Mouse (Mus musculus) neural tube, embryonic 11.5 days (tissue): ENCODE results near the gene Cpxm2. TPM values are rescaled to one million over a fixed set of nuclear protein-coding genes. Genes with fewer than 3 reads are reported as not detected.

Experiments
- ATAC-seq: fragments of 200-750 bp; cut with Nextera tagmentation; 2 replicates; pipeline ENCODE4 v1.8.0; 2017; ENCODE audit warnings: moderate number of reproducible peaks, mild to moderate bottlenecking, moderate TSS enrichment, moderate library complexity; ENCODE audit not compliant: insufficient read depth, low FRiP score, low TSS enrichment
- DNase-seq: peaks from one replicate; pipeline ENCODE4 v3.0.0-alpha.2; 2015; ENCODE audit warnings: low spot score
- H3K27ac ChIP-seq: fragments of 300-500 bp; sonication (generic); 2 replicates; pipeline ENCODE4 v1.5.1; 2014; ENCODE audit warnings: low read depth, mild to moderate bottlenecking, low read length
- H3K27me3 ChIP-seq: fragments of 300-500 bp; sonication (generic); 2 replicates; pipeline ENCODE4 v1.6.1; 2014; ENCODE audit warnings: mild to moderate bottlenecking, low read length, mixed read lengths; ENCODE audit not compliant: control insufficient read depth, insufficient read depth
- H3K36me3 ChIP-seq: fragments of 300-500 bp; sonication (generic); 2 replicates; pipeline ENCODE4 v1.6.1; 2014; ENCODE audit warnings: mild to moderate bottlenecking, low read length, moderate library complexity, mixed read lengths; ENCODE audit not compliant: control insufficient read depth, insufficient read depth
- H3K4me1 ChIP-seq: fragments of 300-500 bp; sonication (generic); 2 replicates; pipeline ENCODE4 v1.6.1; 2014; ENCODE audit warnings: low read length, mixed read lengths; ENCODE audit not compliant: control insufficient read depth, insufficient read depth
- H3K4me2 ChIP-seq: fragments of 300-500 bp; sonication (generic); 2 replicates; pipeline ENCODE4 v1.6.1; 2014; ENCODE audit warnings: low read depth, mild to moderate bottlenecking, moderate library complexity
- H3K4me3 ChIP-seq: fragments of 300-500 bp; sonication (generic); 2 replicates; pipeline ENCODE4 v1.5.1; 2014; ENCODE audit warnings: low read depth, low read length
- H3K9ac ChIP-seq: fragments of 300-500 bp; sonication (generic); 2 replicates; pipeline ENCODE4 v1.6.1; 2014; ENCODE audit warnings: mild to moderate bottlenecking, low read length
- H3K9me3 ChIP-seq: fragments of 300-500 bp; sonication (generic); 2 replicates; pipeline ENCODE4 v1.6.1; 2016; ENCODE audit warnings: low read length; ENCODE audit not compliant: control insufficient read depth
- WGBS: fragments of 180-500 bp; shearing (Covaris S2); extraction: QIAGEN DNeasy Blood & Tissue Kit; methylation state at CpG from one replicate; pipeline ENCODE4 v1.1.7; 2014; 5-methylcytosine and 5-hydroxymethylcytosine counted together
- polyA plus RNA-seq: library from polyadenylated mRNA; unstranded; fragments of >200 nt; fragmentation: Nextera tagmentation; extraction: Ambion mirVana; gene quantifications from 2 replicates; pipeline ENCODE4 v1.2.1, GENCODE M21; 2014

Cpxm2 gene
- polyA plus RNA-seq, result 1.0 and 1.4 TPM in 2 replicates

DNA sequence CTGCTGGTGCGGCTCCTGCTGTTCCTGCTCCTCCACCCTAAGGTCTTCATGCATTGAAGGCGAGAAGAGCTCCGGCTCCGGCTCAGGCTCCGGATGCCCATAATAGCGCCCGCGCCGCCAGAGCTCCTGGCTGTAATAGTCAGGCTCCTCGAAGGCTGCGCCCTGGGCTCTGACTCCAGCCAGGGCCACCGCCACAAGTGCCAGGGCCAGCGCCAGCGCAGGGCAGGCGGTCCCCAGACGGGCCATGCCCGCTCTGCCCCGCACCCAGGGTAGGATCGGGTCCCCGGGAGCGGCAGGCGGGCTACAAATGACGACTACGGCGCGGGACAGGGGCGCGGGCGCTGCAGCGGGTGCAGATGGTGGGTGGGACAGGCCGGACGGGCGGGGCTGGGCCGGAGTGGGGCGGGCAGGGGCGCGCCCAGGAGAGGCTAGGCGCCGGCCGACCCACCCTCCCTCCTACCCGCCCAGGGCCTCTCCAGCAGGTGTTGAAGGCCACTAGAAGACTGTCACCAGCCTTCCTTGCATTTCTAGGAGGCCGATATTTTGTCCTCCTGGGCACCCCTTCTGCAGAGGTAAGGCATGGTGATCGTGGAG lies at the start of gene Cpxm2:
Cpxm2 (minus strand) TSS at position 372 of the 594 bp plus-strand sequence.
- no peaks in the 10 kb centered on the region for H3K9me3 ChIP-seq
- peaks cover 12% of the 10 kb centered on the region; the same call in 1 of the 2 replicates for H3K27me3 ChIP-seq
- no peaks in the 10 kb centered on the region for H3K36me3 ChIP-seq
- H3K4me2 ChIP-seq, result peak within 1 kb of the TSS; percentile 76
- 3% methylated on average over 42 of the region's 43 CpGs for WGBS
- no peak for ATAC-seq
- DNase-seq, result no peak
- H3K4me1 ChIP-seq, result peaks cover 4% of the 10 kb centered on the region; the same call in 1 of the 2 replicates
- no peak within 1 kb of the TSS for H3K27ac ChIP-seq
- H3K9ac ChIP-seq, result peak within 1 kb of the TSS; percentile 56
- peak within 1 kb of the TSS; percentile 37 for H3K4me3 ChIP-seq

DNA sequence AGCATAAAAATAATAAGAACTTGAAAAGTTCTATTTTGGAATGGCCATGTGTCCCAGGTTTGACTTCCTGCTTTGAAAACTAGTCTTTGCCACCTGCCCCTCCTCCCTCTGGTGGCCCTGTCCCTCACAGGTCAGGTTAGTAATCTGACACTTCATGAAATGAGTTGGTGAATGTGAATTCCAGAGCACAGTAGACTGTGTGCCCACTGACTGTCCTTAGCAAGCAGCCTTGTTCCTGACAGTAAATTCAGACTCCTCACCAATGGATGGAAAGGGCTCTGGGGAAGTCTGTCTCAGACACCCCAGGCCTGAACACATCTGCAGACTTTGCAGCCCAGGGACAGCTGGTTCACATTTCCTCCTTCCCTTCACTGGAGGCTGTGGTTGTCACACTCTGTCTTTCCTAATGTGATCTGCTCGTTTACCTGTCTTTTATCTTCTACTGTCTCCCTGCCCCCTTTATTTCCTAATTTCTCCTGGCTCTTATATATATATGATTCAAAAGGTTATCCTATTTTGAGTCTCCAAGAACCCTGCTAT lies 49.6 kb upstream of the Cpxm2 start:
- Histone ChIP-seq H3K4me1 (no peaks in the 10 kb centered on the region), H3K36me3 (no peaks in the 10 kb centered on the region), H3K27ac (no peak overlapping the region), H3K9ac (no peak overlapping the region), H3K9me3 (no peaks in the 10 kb centered on the region), H3K4me2 (no peak overlapping the region), H3K4me3 (no peak overlapping the region), H3K27me3 (no peaks in the 10 kb centered on the region)
- 28% methylated on average over 1 of the region's 1 CpGs for WGBS
- ATAC-seq (no peak), DNase-seq (no peak)

DNA sequence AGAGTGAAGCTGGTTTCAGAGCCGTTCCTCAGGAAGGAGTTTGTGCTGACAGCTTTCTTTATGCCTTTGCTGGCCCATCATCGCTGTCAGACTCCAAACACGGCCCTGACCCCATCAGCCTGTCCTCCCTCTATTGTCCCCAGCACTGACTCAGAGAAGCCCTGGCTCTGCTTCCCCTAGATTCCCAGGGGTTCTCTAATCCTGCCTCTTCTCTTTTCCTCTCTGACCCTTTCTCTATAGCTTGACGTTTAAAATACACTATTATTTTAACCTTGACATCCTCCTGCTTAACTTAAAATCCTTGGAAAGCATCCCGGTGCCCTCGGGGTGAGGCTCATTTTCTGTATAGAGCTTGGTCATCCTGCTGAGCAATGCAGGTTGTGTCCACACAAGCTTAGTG lies 45.1 kb upstream of the Cpxm2 start:
- no peak overlapping the region for H3K27ac ChIP-seq
- no peaks in the 10 kb centered on the region for H3K36me3 ChIP-seq
- no peak overlapping the region for H3K4me3 ChIP-seq
- DNase-seq (no peak), ATAC-seq (no peak)
- H3K9me3 ChIP-seq, result no peaks in the 10 kb centered on the region
- H3K4me1 ChIP-seq, result no peaks in the 10 kb centered on the region
- H3K27me3 ChIP-seq, result no peaks in the 10 kb centered on the region
- no peak overlapping the region for H3K4me2 ChIP-seq
- WGBS, result 47% methylated on average over 6 of the region's 6 CpGs
- no peak overlapping the region for H3K9ac ChIP-seq

- Histone ChIP-seq H3K9me3 (no peaks in the 10 kb centered on the region), H3K4me3 (no peak overlapping the region), H3K4me2 (no peak overlapping the region), H3K36me3 (no peaks in the 10 kb centered on the region), H3K9ac (no peak overlapping the region), H3K27ac (no peak overlapping the region), H3K4me1 (no peaks in the 10 kb centered on the region), H3K27me3 (no peaks in the 10 kb centered on the region)
- no peak for DNase-seq
- no peak for ATAC-seq
- 61% methylated on average over 1 of the region's 1 CpGs for WGBS
Observed at GRCm38 (mm10) chr7:132198806-132199205, 44.3 kb upstream of the Cpxm2 start.

DNA sequence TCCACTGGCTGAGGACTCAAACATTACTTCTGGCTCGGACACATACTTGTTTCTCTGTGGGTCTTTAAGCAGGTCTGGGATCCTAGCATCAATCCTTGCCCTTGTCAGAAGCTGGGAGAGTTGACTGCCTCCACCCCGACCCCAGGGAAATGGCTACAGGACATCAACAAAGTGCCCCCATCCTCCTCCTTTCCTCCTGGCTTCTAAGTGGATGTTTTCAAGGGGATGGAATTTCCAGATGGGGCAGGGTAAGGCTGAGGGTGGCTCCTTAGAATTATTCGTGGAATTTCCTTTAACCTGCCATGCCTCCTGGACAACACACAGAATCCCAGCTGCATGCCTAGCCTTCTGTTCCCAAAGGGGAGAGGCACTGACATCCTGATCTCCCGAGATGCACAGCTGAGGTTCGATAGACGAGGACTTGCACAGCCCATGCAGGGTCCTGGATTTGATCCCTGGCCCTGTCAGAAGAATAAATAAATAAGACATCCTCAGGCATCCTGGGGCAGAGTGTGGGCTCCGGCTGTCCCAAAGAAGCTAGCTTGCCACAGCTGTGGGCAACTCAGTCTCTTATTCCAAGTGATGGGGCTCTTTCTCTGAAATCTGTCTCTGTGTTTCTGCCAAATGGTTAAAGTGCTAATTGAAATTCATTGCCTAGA lies 43.4 kb upstream of the Cpxm2 start:
- no peaks in the 10 kb centered on the region for H3K9me3 ChIP-seq
- no peak overlapping the region for H3K4me2 ChIP-seq
- H3K4me1 ChIP-seq, result no peaks in the 10 kb centered on the region
- no peak overlapping the region for H3K27ac ChIP-seq
- no peak for DNase-seq
- WGBS, result 38% methylated on average over 7 of the region's 7 CpGs
- no peaks in the 10 kb centered on the region for H3K27me3 ChIP-seq
- no peak overlapping the region for H3K9ac ChIP-seq
- no peaks in the 10 kb centered on the region for H3K36me3 ChIP-seq
- ATAC-seq, result no peak
- no peak overlapping the region for H3K4me3 ChIP-seq

DNA sequence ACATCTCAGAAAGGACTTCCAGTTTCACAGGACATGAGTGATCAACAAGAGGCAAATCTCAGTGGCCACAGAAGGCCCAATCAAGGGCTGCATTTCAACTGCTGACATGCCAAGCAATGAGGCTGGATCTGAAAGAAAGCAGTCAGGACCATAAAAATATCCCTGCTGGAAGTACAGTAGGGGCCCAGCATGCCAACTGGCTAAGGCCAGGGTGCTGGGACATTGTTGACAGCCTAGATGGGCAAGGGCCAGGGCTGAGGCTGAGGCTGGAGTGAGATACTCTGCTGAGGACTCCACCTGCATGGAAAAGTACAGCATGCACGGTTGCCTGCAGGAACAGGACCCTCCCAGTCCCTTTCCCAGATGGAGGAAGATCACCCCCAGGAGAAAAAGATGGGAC lies 42.0 kb upstream of the Cpxm2 start:
- Histone ChIP-seq H3K27ac (no peak overlapping the region), H3K9ac (no peak overlapping the region), H3K4me2 (no peak overlapping the region), H3K36me3 (no peaks in the 10 kb centered on the region), H3K9me3 (no peaks in the 10 kb centered on the region), H3K4me3 (no peak overlapping the region), H3K4me1 (no peaks in the 10 kb centered on the region), H3K27me3 (no peaks in the 10 kb centered on the region)
- ATAC-seq, result no peak
- WGBS, result 91% methylated on average over 1 of the region's 1 CpGs
- no peak for DNase-seq

- Histone ChIP-seq H3K9ac (no peak overlapping the region), H3K27ac (no peak overlapping the region), H3K9me3 (no peaks in the 10 kb centered on the region), H3K27me3 (no peaks in the 10 kb centered on the region), H3K36me3 (no peaks in the 10 kb centered on the region), H3K4me2 (no peak overlapping the region), H3K4me1 (no peaks in the 10 kb centered on the region), H3K4me3 (no peak overlapping the region)
- 93% methylated on average over 2 of the region's 2 CpGs for WGBS
- no peak for DNase-seq
- no peak for ATAC-seq
Observed at GRCm38 (mm10) chr7:132193606-132194005, 39.1 kb upstream of the Cpxm2 start.

DNA sequence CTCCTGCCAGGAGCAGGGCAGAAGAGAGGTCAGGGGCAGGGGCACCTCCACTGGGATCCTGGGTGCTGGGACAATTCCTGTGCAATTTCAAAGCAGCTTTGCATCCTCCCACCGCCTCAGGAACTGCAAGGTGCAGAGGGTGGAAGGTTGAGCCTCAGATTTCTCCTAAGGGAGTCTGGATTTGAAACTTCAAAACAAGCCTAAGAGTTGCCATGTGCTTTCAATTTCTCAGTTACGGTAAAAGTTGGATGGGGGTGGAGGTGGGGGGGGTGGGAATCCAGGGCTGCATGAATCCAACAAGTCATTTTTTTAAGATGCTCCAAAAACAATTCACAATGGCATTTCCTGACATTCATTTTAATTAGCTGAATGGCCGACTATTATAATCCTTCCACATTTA lies 32.9 kb upstream of the Cpxm2 start:
- H3K9ac ChIP-seq, result no peak overlapping the region
- no peak for DNase-seq
- no peaks in the 10 kb centered on the region for H3K4me1 ChIP-seq
- WGBS, result 61% methylated on average over 3 of the region's 3 CpGs
- H3K27ac ChIP-seq, result no peak overlapping the region
- no peak overlapping the region for H3K4me2 ChIP-seq
- no peak overlapping the region for H3K4me3 ChIP-seq
- ATAC-seq, result no peak
- H3K9me3 ChIP-seq, result no peaks in the 10 kb centered on the region
- H3K27me3 ChIP-seq, result no peaks in the 10 kb centered on the region
- no peaks in the 10 kb centered on the region for H3K36me3 ChIP-seq

DNA sequence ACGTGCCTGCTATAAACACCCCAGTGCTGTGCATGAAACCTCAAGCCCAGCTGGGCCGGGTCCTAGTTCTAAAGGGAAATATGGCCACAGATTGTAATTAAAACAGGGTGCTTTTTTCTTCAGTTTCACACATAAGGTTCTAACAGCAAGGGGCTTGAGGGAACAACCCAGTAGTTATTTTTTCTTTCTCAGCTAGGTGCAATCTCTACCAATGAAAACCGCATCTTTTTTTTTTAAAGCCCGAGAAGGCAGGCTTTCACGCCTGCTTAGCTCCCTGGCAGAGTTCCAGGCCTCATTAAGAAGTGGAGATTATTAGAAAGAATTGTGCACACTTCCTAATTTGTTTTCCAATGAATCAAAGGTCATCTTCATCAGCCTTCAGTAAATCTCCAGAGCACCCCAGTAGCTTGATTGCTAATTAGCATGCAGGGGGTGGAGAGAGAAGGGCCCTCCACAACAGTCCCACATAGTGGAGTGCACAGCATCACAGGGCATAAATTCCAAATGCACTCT lies 29.4 kb upstream of the Cpxm2 start:
- H3K4me2 ChIP-seq, result no peak overlapping the region
- no peaks in the 10 kb centered on the region for H3K27me3 ChIP-seq
- no peak overlapping the region for H3K9ac ChIP-seq
- no peak overlapping the region for H3K4me3 ChIP-seq
- H3K9me3 ChIP-seq, result no peaks in the 10 kb centered on the region
- no peak for ATAC-seq
- no peaks in the 10 kb centered on the region for H3K4me1 ChIP-seq
- no peak overlapping the region for H3K27ac ChIP-seq
- no peak for DNase-seq
- no peaks in the 10 kb centered on the region for H3K36me3 ChIP-seq
- WGBS, result 71% methylated on average over 5 of the region's 5 CpGs
